9 mouse cellular contexts compared by ENCODE assay signal in genomic region chr15:99497061-99497460, GRCm38 (mm10). TPM values are rescaled to one million over a fixed set of nuclear protein-coding genes. Genes with fewer than 3 reads are reported as not detected.
DNase-seq lines count a peak whose midpoint lies in the region; ATAC-seq and TF ChIP-seq lines count a peak whose summit lies in the region.
"Had no signal": no experiment of that assay in that cellular context is flagged by ENCODE, and none has a peak within 500 bp of the region (broad histone marks: within the 10 kb centered on the region; RNA-seq: fewer than 3 reads in every experiment).

No protein-coding gene starts in this region.

- no peak overlapping the region for H3K4me2 ChIP-seq in heart, embryonic 16.5 days (ENCODE audit: low read depth, low read length)

- no peaks in the 10 kb centered on the region for H3K36me3 ChIP-seq in heart, embryonic 16.5 days (ENCODE audit: control insufficient read depth, insufficient read depth)
- H3K36me3 ChIP-seq: liver, embryonic 15.5 days had no signal

- H3K27me3 ChIP-seq in Patski = no peaks in the 10 kb centered on the region
- peaks cover 5% of the 10 kb centered on the region for H3K27me3 ChIP-seq in heart, embryonic 16.5 days (ENCODE audit: control insufficient read depth, insufficient read depth, low read length)

- H3K4me1 ChIP-seq in cortical plate, adult 2 months (ENCODE audit: control insufficient read depth, insufficient read depth, low read length) = peaks cover 12% of the 10 kb centered on the region
- peaks cover 33% of the 10 kb centered on the region for H3K4me1 ChIP-seq in heart, embryonic 16.5 days (ENCODE audit: control insufficient read depth, insufficient read depth, low read length)

- in situ Hi-C loops in Patski (cut with MboI; ENCODE audit: low pct_unique_long_range_greater_than_20kb) = loop anchor here (5.0 to 25.0 kb wide), 3 partner anchors 95 to 415 kb away; partner anchors contain the start of genes Aqp5 and Cers5

- DNase-seq in CD4-positive helper T cell, adult 2 months (ENCODE audit: low read depth, low spot score) = peak; percentile 45
- DNase-seq in Patski (ENCODE audit: low read depth, low spot score) = peak; percentile 12
- peak; percentile 69 for DNase-seq in kidney, postnatal 14 days
- DNase-seq in lung, postnatal 14 days = peak; percentile 66
- peak; percentile 78 to 79 for DNase-seq in right cerebral cortex, postnatal 10 days (ENCODE audit: low spot score in 2 of 2)
- DNase-seq in urinary bladder, postnatal 10 days (ENCODE audit: low spot score) = no peak

- H3K27ac ChIP-seq in cortical plate, adult 2 months (ENCODE audit: insufficient read depth, low read length) = peak overlapping the region; percentile 35
- H3K27ac ChIP-seq in heart, embryonic 16.5 days (ENCODE audit: low read length) = peak overlapping the region; percentile 49
- H3K27ac ChIP-seq: liver, embryonic 15.5 days had no signal

- no peak for TF ChIP-seq CTCF in Patski (IDR thresholded peaks at IDR 0.05)
- peak; percentile 76 for TF ChIP-seq CTCF in cortical plate, adult 2 months (IDR thresholded peaks at IDR 0.05; ENCODE audit: extremely low read depth, insufficient read depth, low read length)

- TF ChIP-seq POLR2A in cortical plate, adult 2 months (IDR thresholded peaks at IDR 0.05; ENCODE audit: extremely low read depth, insufficient read depth, low read length) = 0 out of 2 replicates have a peak, but pooled peaks have one; percentile 5

- no peaks in the 10 kb centered on the region for H3K9me3 ChIP-seq in heart, embryonic 16.5 days (replicated peaks; ENCODE audit: control insufficient read depth, low read length)
- H3K9me3 ChIP-seq: liver, embryonic 15.5 days had no signal

- POLR2A ChIA-PET in Patski (lab: Charles Lee) = interaction anchor here (0.6 to 1.4 kb wide), 2 partner anchors 88 to 475 kb away, joined by 4 to 5 read pairs; no protein-coding TSS in a partner anchor

- H3K4me3 ChIP-seq in cortical plate, adult 2 months (ENCODE audit: insufficient read depth, low read length) = no peak overlapping the region
- H3K4me3 ChIP-seq in heart, embryonic 16.5 days (ENCODE audit: low read length) = no peak overlapping the region
- H3K4me3 ChIP-seq: liver, embryonic 15.5 days had no signal

- no peak overlapping the region for H3K9ac ChIP-seq in heart, embryonic 16.5 days (ENCODE audit: low read length)
- H3K9ac ChIP-seq: liver, embryonic 15.5 days had no signal

- CTCF ChIA-PET in Patski (lab: Charles Lee) = interaction anchor here (0.9 to 7.0 kb wide), 6 partner anchors 13 to 192 kb away, joined by 3 to 50 read pairs (median 6); no protein-coding TSS in a partner anchor

- no peak for ATAC-seq in Patski
- ATAC-seq in heart, embryonic 16.5 days (replicated peaks; ENCODE audit: extremely low read depth, insufficient read depth, low FRiP score) = no peak

- WGBS in heart, embryonic 16.5 days = 4% methylated on average over 4 of the region's 4 CpGs

RNA-seq across cellular contexts. Expression of gene Bcdin3d, which starts 22.5 kb away (rescaled TPM):
- 9.3 TPM for polyA plus RNA-seq in Patski (2021)
- polyA plus RNA-seq in cortical plate, adult 2 months (2012; rRNA removed) = 5.1 and 5.3 TPM in 2 replicates
- 12.5 and 13.0 TPM in 2 replicates for polyA plus RNA-seq in heart, embryonic 16.5 days (2015; fragmentation: Nextera tagmentation; extraction: Ambion mirVana)

RNA-seq across cellular contexts. Expression of gene Faim2, which starts 30.9 kb away (rescaled TPM):
- 0.13 TPM for polyA plus RNA-seq in Patski (2021)
- polyA plus RNA-seq in cortical plate, adult 2 months (2012; rRNA removed) = 162 and 172 TPM in 2 replicates
- 0.40 and 0.56 TPM in 2 replicates for polyA plus RNA-seq in heart, embryonic 16.5 days (2015; fragmentation: Nextera tagmentation; extraction: Ambion mirVana)

RNA-seq across cellular contexts. Expression of gene Nckap5l, which starts 39.5 kb away (rescaled TPM):
- polyA plus RNA-seq in Patski (2021) = 10.8 TPM
- polyA plus RNA-seq in cortical plate, adult 2 months (2012; rRNA removed) = 11.9 TPM in 2 replicates
- 6.6 and 7.9 TPM in 2 replicates for polyA plus RNA-seq in heart, embryonic 16.5 days (2015; fragmentation: Nextera tagmentation; extraction: Ambion mirVana)

Comparison
In these comparisons a context has a peak if more than half of its experiments do, and no peak if none do; other contexts are left out.
1. RNA of gene Faim2, which starts 30.9 kb away (polyA plus RNA-seq): 162 to 172 TPM in cortical plate, adult 2 months; 0.40 to 0.56 TPM in heart, embryonic 16.5 days and 0.13 TPM in Patski (single experiment); every median in the first group is over 100 times any median in the second.